Mouse (Mus musculus) left cerebral cortex, adult 2 months (tissue): ENCODE results near the gene Slc13a3. TPM values are rescaled to one million over a fixed set of nuclear protein-coding genes. Genes with fewer than 3 reads are reported as not detected.

Experiments
- DNase-seq, 2 experiments: peaks; one replicate each; pipeline ENCODE4 v3.0.0; 2021 to 2022; ENCODE audit warnings: low spot score in 2 of 2, mixed read lengths in 1 of 2; ENCODE audit errors: extremely low spot score in 1 of 2
- H3K27ac ChIP-seq: fragments of 200-600 bp; 2 replicates; pipeline ENCODE4 v1.8.1; 2022
- H3K4me3 ChIP-seq: fragments of 200-600 bp; 2 replicates; pipeline ENCODE4 v1.8.1; 2022
- CTCF ChIP-seq: fragments of 200-600 bp; IDR thresholded peaks from 2 replicates; pipeline ENCODE4 v1.8.1; 2022; ENCODE audit warnings: antibody characterized with exemption, mild to moderate bottlenecking, moderate library complexity
- intact Hi-C: fragments of 180-260 bp; cut with DNase I; formaldehyde crosslinking; loops from one replicate; pipeline ENCODE4 v1.15.1; 2025
- total RNA-seq, 2 experiments: library from RNA; stranded (reverse); gene quantifications; 2 replicates each; pipeline ENCODE4 v1.2.3; 2021

Slc13a3 gene
- total RNA-seq, 2 experiments from 2014 or later = 12.0 to 18.6 TPM

- H3K4me3 ChIP-seq = no peak overlapping the region
- peak; percentile 51 to 81 for DNase-seq
- intact Hi-C loops = no loop called here
- H3K27ac ChIP-seq = no peak overlapping the region
- peak; percentile 61 for TF ChIP-seq CTCF
Observed at GRCm38 (mm10) chr2:165496251-165496650, 23.2 kb upstream of the Slc13a3 start.

- TF ChIP-seq CTCF = no peak
- no peak for DNase-seq
- Histone ChIP-seq H3K4me3 (no peak overlapping the region), H3K27ac (peak overlapping the region; percentile 89; the same call in 1 of the 2 replicates)
- intact Hi-C loops = no loop called here
Observed at GRCm38 (mm10) chr2:165494495-165494894, 21.5 kb upstream of the Slc13a3 start.

GRCm38 (mm10) chr2:165493587-165494210 lies 20.7 kb upstream of the Slc13a3 start:
- DNase-seq = peak in 1 of 2 experiments; percentile 52
- Histone ChIP-seq H3K27ac (peak overlapping the region; percentile 89), H3K4me3 (peak overlapping the region; percentile 89)
- intact Hi-C loops = no loop called here
- no peak for TF ChIP-seq CTCF

- intact Hi-C loops = no loop called here
Observed at GRCm38 (mm10) chr2:165492648-165493553, 19.9 kb upstream of the Slc13a3 start, which contains the start of gene Trp53rka. Gene Trp53rka (minus strand): TSS chr2:165493324.

GRCm38 (mm10) chr2:165486881-165487535 lies 14.0 kb upstream of the Slc13a3 start:
- Histone ChIP-seq H3K4me3 (no peak overlapping the region), H3K27ac (no peak overlapping the region; the same call in 1 of the 2 replicates)
- peak; percentile 58 to 69 for DNase-seq
- TF ChIP-seq CTCF = peak; percentile 90
- intact Hi-C loops = loop anchor here (1.0 to 5.0 kb wide), 4 partner anchors 80 to 417 kb away; no protein-coding TSS in a partner anchor

More at GRCm38 (mm10) chr2:165492648-165493553, 19.9 kb upstream of the Slc13a3 start, which contains the start of gene Trp53rka:
- peak within 1 kb of the TSS; percentile 89 for H3K4me3 ChIP-seq
- no peak for TF ChIP-seq CTCF
- DNase-seq = peak; percentile 83 to 85
- peak within 1 kb of the TSS; percentile 89 for H3K27ac ChIP-seq

- Histone ChIP-seq H3K4me3 (no peak overlapping the region), H3K27ac (peak overlapping the region; percentile 4; the same call in 1 of the 2 replicates)
- intact Hi-C loops = loop anchor here (5.0 kb wide), 1 partner anchor 79 kb away; no protein-coding TSS in a partner anchor
- no peak for DNase-seq
- TF ChIP-seq CTCF = no peak
Observed at GRCm38 (mm10) chr2:165486401-165486800, 13.4 kb upstream of the Slc13a3 start.

- intact Hi-C loops = loop anchor here (5.0 kb wide), 1 partner anchor 79 kb away; no protein-coding TSS in a partner anchor
- no peak for TF ChIP-seq CTCF
- H3K27ac ChIP-seq = peak overlapping the region; percentile 4; the same call in 1 of the 2 replicates
- no peak overlapping the region for H3K4me3 ChIP-seq
- DNase-seq = no peak
Observed at GRCm38 (mm10) chr2:165485826-165486225, 12.8 kb upstream of the Slc13a3 start.

GRCm38 (mm10) chr2:165484152-165484551 lies 11.1 kb upstream of the Slc13a3 start:
- DNase-seq = no peak
- no peak for TF ChIP-seq CTCF
- Histone ChIP-seq H3K4me3 (no peak overlapping the region), H3K27ac (no peak overlapping the region)
- intact Hi-C loops = no loop called here

- intact Hi-C loops = no loop called here
- no peak for TF ChIP-seq CTCF
- no peak overlapping the region for H3K4me3 ChIP-seq
- DNase-seq = no peak
- H3K27ac ChIP-seq = no peak overlapping the region
Observed at GRCm38 (mm10) chr2:165482003-165482402, 9.0 kb upstream of the Slc13a3 start.

- H3K4me3 ChIP-seq = no peak overlapping the region
- DNase-seq = no peak
- intact Hi-C loops = no loop called here
- H3K27ac ChIP-seq = no peak overlapping the region
- TF ChIP-seq CTCF = no peak
Observed at GRCm38 (mm10) chr2:165475850-165476249, 2.8 kb upstream of the Slc13a3 start.

- TF ChIP-seq CTCF = no peak
- H3K4me3 ChIP-seq = no peak overlapping the region
- H3K27ac ChIP-seq = no peak overlapping the region
- DNase-seq = no peak
- intact Hi-C loops = no loop called here
Observed at GRCm38 (mm10) chr2:165475412-165475811, 2.4 kb upstream of the Slc13a3 start.
